Mouse (Mus musculus): ENCODE data around the gene Nxpe4. TPM values are rescaled to one million over a fixed set of nuclear protein-coding genes. Genes with fewer than 3 reads are reported as not detected.

Gene Nxpe4
- total and polyA plus RNA-seq, 2 experiments from 2014 or later, result 5.9 to 9.5 TPM

GRCm38 (mm10) chr9:48252236-48252635, 90.4 kb downstream of the Nxpe4 start:
- Histone ChIP-seq H3K4me1 (ENCODE audit: control insufficient read depth, insufficient read depth) (no peaks in the 10 kb centered on the region), H3K4me3 (ENCODE audit: low read depth, low read length) (no peak overlapping the region), H3K9me3 (replicated peaks; ENCODE audit: control insufficient read depth, low read length) (no peaks in the 10 kb centered on the region), H3K36me3 (replicated peaks; ENCODE audit: control insufficient read depth, insufficient read depth, low read length) (no peaks in the 10 kb centered on the region), H3K4me2 (ENCODE audit: low read depth, low read length) (no peak overlapping the region), H3K27ac (ENCODE audit: low read depth) (no peak overlapping the region), H3K9ac (replicated peaks; ENCODE audit: low read depth, low read length) (no peak overlapping the region), H3K27me3 (ENCODE audit: control insufficient read depth, insufficient read depth, low read length) (peaks cover 6% of the 10 kb centered on the region; the same call in 1 of the 2 replicates)
- no peak for TF ChIP-seq EP300 (IDR thresholded peaks at IDR 0.05; ENCODE audit: low read depth)
- TF ChIP-seq CTCF (IDR thresholded peaks at IDR 0.05; ENCODE audit: low read depth), result no peak
- ATAC-seq (ENCODE audit: insufficient read depth, low read depth), result no peak
- no peak for DNase-seq (ENCODE audit: low spot score)
- WGBS, result 3% methylated on average over 8 of the region's 8 CpGs

DNA sequence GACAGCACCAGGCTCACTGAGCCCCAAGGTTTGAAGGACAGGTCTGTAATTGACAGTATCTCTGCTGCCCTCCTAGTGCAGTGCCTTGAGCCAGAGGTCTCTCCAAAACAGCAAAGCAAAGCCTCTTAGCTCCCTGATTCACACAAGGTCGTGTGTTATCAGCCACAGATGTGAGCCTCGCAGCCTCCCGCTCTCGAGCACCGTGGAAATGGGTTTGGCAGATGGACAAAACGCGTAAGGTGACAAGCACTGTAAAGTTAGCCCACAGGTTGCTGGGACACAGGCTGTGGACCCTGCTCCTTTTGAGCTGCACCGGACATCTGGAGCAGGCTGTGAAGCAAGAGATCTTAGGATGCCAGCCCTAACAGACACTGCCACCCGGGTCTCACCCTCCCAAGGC, 95.2 kb downstream of the Nxpe4 start:
- Histone ChIP-seq H3K9ac (replicated peaks; ENCODE audit: low read depth, low read length) (no peak overlapping the region), H3K27me3 (ENCODE audit: control insufficient read depth, insufficient read depth, low read length) (no peaks in the 10 kb centered on the region), H3K36me3 (replicated peaks; ENCODE audit: control insufficient read depth, insufficient read depth, low read length) (no peaks in the 10 kb centered on the region), H3K4me1 (ENCODE audit: control insufficient read depth, insufficient read depth) (no peaks in the 10 kb centered on the region), H3K27ac (ENCODE audit: low read depth) (no peak overlapping the region), H3K4me3 (ENCODE audit: low read depth, low read length) (no peak overlapping the region), H3K9me3 (replicated peaks; ENCODE audit: control insufficient read depth, low read length) (no peaks in the 10 kb centered on the region), H3K4me2 (ENCODE audit: low read depth, low read length) (no peak overlapping the region)
- DNase-seq (ENCODE audit: low spot score) (no peak), ATAC-seq (ENCODE audit: insufficient read depth, low read depth) (no peak)
- TF ChIP-seq EP300 (IDR thresholded peaks at IDR 0.05; ENCODE audit: low read depth) (no peak), CTCF (IDR thresholded peaks at IDR 0.05; ENCODE audit: low read depth) (no peak)
- WGBS, result 33% methylated on average over 9 of the region's 9 CpGs

DNA sequence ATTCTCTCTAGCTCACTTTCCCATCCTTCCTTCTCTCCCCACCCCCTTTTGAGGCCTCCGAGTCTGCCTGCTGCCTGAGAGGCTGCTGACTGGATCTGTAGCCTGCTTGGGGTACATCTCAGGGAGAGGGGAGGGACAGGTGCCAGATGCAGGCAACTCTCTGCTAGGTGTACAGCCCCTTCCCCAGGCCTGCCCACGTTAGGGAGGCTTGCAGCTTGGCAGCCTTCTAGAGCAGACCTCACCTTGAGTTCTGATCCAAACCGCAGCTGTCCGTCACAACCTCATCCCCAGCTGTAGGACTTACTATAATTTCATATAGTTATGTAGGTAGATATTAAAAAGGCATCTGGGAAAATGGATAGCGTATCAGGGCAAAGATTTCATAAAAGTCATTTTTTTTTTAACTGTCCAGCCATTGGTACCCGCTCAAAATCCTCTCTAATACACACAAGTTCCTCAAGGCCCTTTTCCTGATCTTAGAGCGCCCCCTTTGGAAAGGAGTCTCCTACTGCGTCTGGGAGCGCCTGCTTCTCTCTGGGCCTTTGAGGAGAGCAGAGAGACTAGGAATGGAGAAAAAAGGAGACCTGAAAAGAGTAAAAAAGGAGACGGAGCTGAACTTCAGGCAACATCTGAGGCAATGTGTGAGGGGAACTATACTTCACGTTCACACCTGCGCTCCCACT, 96.1 kb downstream of the Nxpe4 start:
- no peak overlapping the region for H3K27ac ChIP-seq (ENCODE audit: low read depth)
- no peaks in the 10 kb centered on the region for H3K36me3 ChIP-seq (replicated peaks; ENCODE audit: control insufficient read depth, insufficient read depth, low read length)
- H3K4me2 ChIP-seq (ENCODE audit: low read depth, low read length), result no peak overlapping the region
- 35% methylated on average over 12 of the region's 12 CpGs for WGBS
- ATAC-seq (ENCODE audit: insufficient read depth, low read depth) (no peak), DNase-seq (ENCODE audit: low spot score) (peak; percentile 33)
- no peak overlapping the region for H3K4me3 ChIP-seq (ENCODE audit: low read depth, low read length)
- peak; percentile 54 for TF ChIP-seq CTCF (IDR thresholded peaks at IDR 0.05; ENCODE audit: low read depth)
- TF ChIP-seq EP300 (IDR thresholded peaks at IDR 0.05; ENCODE audit: low read depth), result no peak
- H3K9ac ChIP-seq (replicated peaks; ENCODE audit: low read depth, low read length), result no peak overlapping the region
- no peaks in the 10 kb centered on the region for H3K9me3 ChIP-seq (replicated peaks; ENCODE audit: control insufficient read depth, low read length)
- no peaks in the 10 kb centered on the region for H3K27me3 ChIP-seq (ENCODE audit: control insufficient read depth, insufficient read depth, low read length)
- no peaks in the 10 kb centered on the region for H3K4me1 ChIP-seq (ENCODE audit: control insufficient read depth, insufficient read depth)

GRCm38 (mm10) chr9:48264616-48265015, 102.8 kb downstream of the Nxpe4 start:
- H3K27me3 ChIP-seq (ENCODE audit: control insufficient read depth, insufficient read depth, low read length), result peaks cover 9% of the 10 kb centered on the region
- no peak overlapping the region for H3K27ac ChIP-seq (ENCODE audit: low read depth)
- no peak overlapping the region for H3K4me3 ChIP-seq (ENCODE audit: low read depth, low read length)
- TF ChIP-seq EP300 (IDR thresholded peaks at IDR 0.05; ENCODE audit: low read depth) (no peak), CTCF (IDR thresholded peaks at IDR 0.05; ENCODE audit: low read depth) (no peak)
- no peak overlapping the region for H3K4me2 ChIP-seq (ENCODE audit: low read depth, low read length)
- WGBS, result 79% methylated on average over 6 of the region's 6 CpGs
- DNase-seq (ENCODE audit: low spot score), result no peak
- H3K9me3 ChIP-seq (replicated peaks; ENCODE audit: control insufficient read depth, low read length), result no peaks in the 10 kb centered on the region
- H3K9ac ChIP-seq (replicated peaks; ENCODE audit: low read depth, low read length), result no peak overlapping the region
- H3K4me1 ChIP-seq (ENCODE audit: control insufficient read depth, insufficient read depth), result no peaks in the 10 kb centered on the region; the same call in 1 of the 2 replicates
- no peaks in the 10 kb centered on the region for H3K36me3 ChIP-seq (replicated peaks; ENCODE audit: control insufficient read depth, insufficient read depth, low read length)
- ATAC-seq (ENCODE audit: insufficient read depth, low read depth), result no peak

DNA sequence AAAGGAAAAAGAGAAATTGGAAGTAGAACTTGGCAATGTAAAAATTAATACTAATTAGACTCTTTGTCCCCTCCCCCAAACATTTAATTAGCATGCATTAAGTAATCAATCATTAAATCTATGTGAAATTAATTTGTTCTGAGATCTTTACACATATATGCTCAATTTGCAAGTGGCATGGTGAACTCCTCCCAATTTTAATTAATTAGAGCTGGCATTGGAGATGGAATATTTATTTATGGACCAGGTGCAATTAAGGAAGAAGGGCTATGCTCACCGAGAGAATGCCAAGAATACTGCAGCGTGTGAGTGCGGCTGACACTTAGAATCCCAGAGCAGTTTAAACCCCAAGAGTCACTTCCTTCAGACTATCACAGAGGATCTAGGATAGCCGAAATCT, 103.7 kb downstream of the Nxpe4 start:
- no peak overlapping the region for H3K9ac ChIP-seq (replicated peaks; ENCODE audit: low read depth, low read length)
- H3K27me3 ChIP-seq (ENCODE audit: control insufficient read depth, insufficient read depth, low read length), result peaks cover 9% of the 10 kb centered on the region
- ATAC-seq (ENCODE audit: insufficient read depth, low read depth), result no peak
- H3K4me3 ChIP-seq (ENCODE audit: low read depth, low read length), result no peak overlapping the region
- no peak for TF ChIP-seq CTCF (IDR thresholded peaks at IDR 0.05; ENCODE audit: low read depth)
- no peak for TF ChIP-seq EP300 (IDR thresholded peaks at IDR 0.05; ENCODE audit: low read depth)
- H3K27ac ChIP-seq (ENCODE audit: low read depth), result no peak overlapping the region
- H3K9me3 ChIP-seq (replicated peaks; ENCODE audit: control insufficient read depth, low read length), result no peaks in the 10 kb centered on the region
- no peak overlapping the region for H3K4me2 ChIP-seq (ENCODE audit: low read depth, low read length)
- H3K4me1 ChIP-seq (ENCODE audit: control insufficient read depth, insufficient read depth), result no peaks in the 10 kb centered on the region; the same call in 1 of the 2 replicates
- 64% methylated on average over 4 of the region's 4 CpGs for WGBS
- DNase-seq (ENCODE audit: low spot score), result no peak
- no peaks in the 10 kb centered on the region for H3K36me3 ChIP-seq (replicated peaks; ENCODE audit: control insufficient read depth, insufficient read depth, low read length)
